Mouse (Mus musculus): Measurements from ENCODE around the gene Babam1. TPM values are rescaled to one million over a fixed set of nuclear protein-coding genes. Genes with fewer than 3 reads are reported as not detected.

The Babam1 gene
- polyA plus RNA-seq, 1 experiment, result 179 TPM

DNA sequence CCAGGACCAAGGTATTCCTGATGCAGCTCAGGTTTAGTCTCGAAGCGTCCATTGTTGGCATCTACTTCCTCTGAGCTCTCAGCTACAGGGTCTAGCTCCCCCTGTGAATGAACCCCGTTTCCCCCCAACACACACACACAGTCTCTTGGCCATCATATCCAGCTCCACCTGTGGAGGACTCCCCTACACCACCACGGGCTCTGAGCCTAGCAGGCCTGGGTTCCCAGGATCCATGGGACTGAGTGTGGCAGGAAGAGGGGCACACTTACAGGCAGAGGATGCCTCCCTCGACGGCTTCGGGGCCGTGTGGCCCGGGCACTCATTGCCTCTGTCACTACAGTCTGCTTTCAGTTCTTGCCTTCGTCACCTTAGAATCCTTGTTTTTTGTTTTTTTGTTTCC, 1.6 kb upstream of the Babam1 start:
- peak in 1 of 2 experiments; percentile 17 for DNase-seq
- Histone ChIP-seq H3K27me3 (ENCODE audit: control insufficient read depth, insufficient read depth, low read length) (no peaks in the 10 kb centered on the region), H3K27ac (ENCODE audit: insufficient read depth, low read length) (no peak overlapping the region), H3K4me1 (ENCODE audit: control insufficient read depth, insufficient read depth, low read length) (0 out of 2 replicates have a peak, but pooled peaks cover 3% of the 10 kb centered on the region), H3K4me3 (replicated peaks; ENCODE audit: insufficient read depth, low read depth, low read length) (no peak overlapping the region)
- WGBS, result 86% methylated on average over 10 of the region's 10 CpGs
- TF ChIP-seq CTCF (IDR thresholded peaks at IDR 0.05; ENCODE audit: borderline replicate concordance, insufficient read depth, low read depth, low read length) (no peak), POLR2A (IDR thresholded peaks at IDR 0.05; ENCODE audit: borderline replicate concordance, insufficient read depth, low read length) (no peak)

DNA sequence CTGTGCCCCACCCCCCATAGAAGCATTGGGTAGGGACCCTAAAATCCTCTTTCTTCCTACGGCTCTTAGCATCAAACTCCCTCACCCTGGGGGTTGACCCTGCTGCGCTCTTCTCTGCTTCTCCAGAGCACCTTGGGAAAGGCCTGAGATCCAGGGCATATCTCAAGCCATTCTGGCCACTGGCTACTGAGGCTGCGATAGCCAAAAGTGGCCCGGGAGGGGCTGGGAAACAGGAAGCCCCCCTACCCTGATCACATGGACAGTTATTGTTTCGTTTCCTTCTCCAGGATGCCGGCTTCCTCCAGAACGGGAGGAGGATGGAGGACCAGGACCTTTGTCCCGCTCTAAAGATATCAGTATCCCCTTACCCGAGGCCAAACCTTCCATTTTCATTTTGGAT, 1.0 kb upstream of the Babam1 start, which contains the start of gene Ushbp1:
Gene Ushbp1 (minus strand): TSS at position 174 of the 400 bp plus-strand sequence.
- TF ChIP-seq POLR2A (IDR thresholded peaks at IDR 0.05; ENCODE audit: borderline replicate concordance, insufficient read depth, low read length) (no peak), CTCF (IDR thresholded peaks at IDR 0.05; ENCODE audit: borderline replicate concordance, insufficient read depth, low read depth, low read length) (no peak)
- Histone ChIP-seq H3K27me3 (ENCODE audit: control insufficient read depth, insufficient read depth, low read length) (no peaks in the 10 kb centered on the region), H3K4me1 (ENCODE audit: control insufficient read depth, insufficient read depth, low read length) (0 out of 2 replicates have a peak, but pooled peaks cover 3% of the 10 kb centered on the region), H3K4me3 (replicated peaks; ENCODE audit: insufficient read depth, low read depth, low read length) (peak within 1 kb of the TSS; percentile 77), H3K27ac (ENCODE audit: insufficient read depth, low read length) (peak within 1 kb of the TSS; percentile 80)
- whole genome bisulfite sequencing, result 90% methylated on average over 9 of the region's 9 CpGs
- DNase-seq, result peak in 1 of 2 experiments; percentile 32

DNA sequence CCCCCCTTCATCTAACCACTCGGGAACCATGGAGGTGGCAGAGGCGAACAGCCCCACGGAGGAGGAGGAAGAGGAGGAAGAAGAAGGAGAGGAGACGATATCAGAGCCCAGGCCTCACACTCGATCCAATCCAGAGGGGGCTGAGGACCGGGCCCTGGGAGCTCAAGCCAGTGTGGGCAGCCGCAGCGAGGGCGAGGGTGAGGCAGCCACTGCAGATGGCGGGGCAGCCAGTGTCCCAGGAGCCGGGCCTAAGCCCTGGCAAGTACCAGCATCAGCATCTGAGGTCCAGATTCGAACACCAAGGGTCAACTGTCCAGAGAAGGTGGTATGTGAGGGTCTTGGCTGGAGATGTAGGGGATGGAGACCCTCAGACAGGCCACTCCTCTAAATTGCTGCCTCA, 1.0 kb downstream of the Babam1 start:
- WGBS, result 84% methylated on average over 12 of the region's 12 CpGs
- peak in 1 of 2 experiments; percentile 35 for DNase-seq
- Histone ChIP-seq H3K4me3 (replicated peaks; ENCODE audit: insufficient read depth, low read depth, low read length) (peak overlapping the region; percentile 77), H3K4me1 (ENCODE audit: control insufficient read depth, insufficient read depth, low read length) (0 out of 2 replicates have a peak, but pooled peaks cover 3% of the 10 kb centered on the region), H3K27me3 (ENCODE audit: control insufficient read depth, insufficient read depth, low read length) (no peaks in the 10 kb centered on the region), H3K27ac (ENCODE audit: insufficient read depth, low read length) (no peak overlapping the region)
- TF ChIP-seq CTCF (IDR thresholded peaks at IDR 0.05; ENCODE audit: borderline replicate concordance, insufficient read depth, low read depth, low read length) (no peak), POLR2A (IDR thresholded peaks at IDR 0.05; ENCODE audit: borderline replicate concordance, insufficient read depth, low read length) (no peak)

DNA sequence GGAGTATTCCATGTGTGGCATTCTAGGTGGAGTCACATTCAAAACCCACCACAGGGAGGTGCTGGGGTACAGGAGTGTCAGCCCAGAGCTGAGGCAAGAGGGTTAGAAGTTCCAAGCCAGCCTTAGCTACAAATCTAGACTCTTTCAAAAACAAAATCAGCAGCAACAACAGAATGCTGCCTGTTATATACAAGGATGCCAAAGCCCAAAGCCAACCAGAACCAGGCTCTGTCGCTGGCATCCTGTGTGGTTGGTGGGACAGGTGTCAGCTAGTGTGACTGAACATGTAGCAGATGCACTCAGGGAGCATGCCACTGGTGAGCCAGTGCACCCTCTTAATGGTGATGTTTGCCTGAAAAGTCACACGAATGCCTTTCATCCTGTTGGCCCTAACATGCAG, 4.2 kb downstream of the Babam1 start:
- Histone ChIP-seq H3K4me1 (ENCODE audit: control insufficient read depth, insufficient read depth, low read length) (0 out of 2 replicates have a peak, but pooled peaks cover 3% of the 10 kb centered on the region), H3K27ac (ENCODE audit: insufficient read depth, low read length) (no peak overlapping the region), H3K4me3 (replicated peaks; ENCODE audit: insufficient read depth, low read depth, low read length) (no peak overlapping the region), H3K27me3 (ENCODE audit: control insufficient read depth, insufficient read depth, low read length) (no peaks in the 10 kb centered on the region)
- no peak for TF ChIP-seq CTCF (IDR thresholded peaks at IDR 0.05; ENCODE audit: borderline replicate concordance, insufficient read depth, low read depth, low read length)
- TF ChIP-seq POLR2A (IDR thresholded peaks at IDR 0.05; ENCODE audit: borderline replicate concordance, insufficient read depth, low read length), result no peak
- 89% methylated on average over 2 of the region's 2 CpGs for WGBS
- DNase-seq, result no peak

DNA sequence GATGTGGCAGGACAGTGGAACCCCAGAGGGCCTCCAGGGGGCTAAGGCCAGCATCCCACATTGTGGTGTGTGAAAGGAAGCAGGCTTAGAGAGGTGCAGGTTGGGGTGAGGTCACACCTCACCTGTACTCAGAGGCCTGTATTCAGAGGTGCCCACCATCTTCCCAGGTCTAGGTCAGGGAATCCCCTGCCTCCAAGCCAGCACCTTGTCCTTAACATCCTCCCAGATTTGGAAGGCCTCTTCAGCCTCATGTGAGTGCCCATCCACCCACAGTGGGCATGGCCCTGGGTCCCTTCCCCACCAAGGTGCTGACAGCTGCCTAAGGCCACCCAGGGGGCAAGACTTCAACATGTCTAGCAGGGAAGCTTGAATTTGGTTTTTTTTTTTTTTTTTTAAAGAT, 4.8 kb downstream of the Babam1 start:
- Histone ChIP-seq H3K4me3 (replicated peaks; ENCODE audit: insufficient read depth, low read depth, low read length) (no peak overlapping the region), H3K4me1 (ENCODE audit: control insufficient read depth, insufficient read depth, low read length) (0 out of 2 replicates have a peak, but pooled peaks cover 5% of the 10 kb centered on the region), H3K27ac (ENCODE audit: insufficient read depth, low read length) (no peak overlapping the region), H3K27me3 (ENCODE audit: control insufficient read depth, insufficient read depth, low read length) (no peaks in the 10 kb centered on the region)
- no peak for TF ChIP-seq POLR2A (IDR thresholded peaks at IDR 0.05; ENCODE audit: borderline replicate concordance, insufficient read depth, low read length)
- no peak for TF ChIP-seq CTCF (IDR thresholded peaks at IDR 0.05; ENCODE audit: borderline replicate concordance, insufficient read depth, low read depth, low read length)
- DNase-seq, result no peak

DNA sequence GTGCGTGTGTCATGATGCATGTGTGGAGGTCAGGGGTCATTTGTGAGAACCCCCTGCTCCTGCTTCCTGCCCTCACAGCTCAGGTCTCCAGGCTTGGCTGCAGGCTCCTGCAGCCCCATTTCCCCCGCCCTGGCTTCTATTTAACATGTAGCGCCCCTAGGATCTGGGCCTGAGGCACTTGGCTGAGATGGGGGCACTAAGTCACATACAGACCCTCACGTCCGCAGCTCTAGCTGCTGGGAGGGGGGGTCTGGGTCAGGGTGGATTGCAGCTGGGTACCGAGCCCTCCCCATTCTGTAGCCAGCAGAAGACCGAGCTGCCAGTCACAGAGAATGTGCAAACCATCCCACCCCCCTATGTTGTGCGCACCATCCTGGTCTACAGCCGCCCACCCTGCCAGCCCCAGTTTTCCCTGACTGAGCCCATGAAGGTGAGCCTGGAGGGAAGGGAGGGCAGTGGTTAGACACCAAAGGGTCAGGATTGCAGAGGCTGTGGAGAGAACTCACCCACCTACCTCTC, 5.8 kb downstream of the Babam1 start:
- Histone ChIP-seq H3K4me3 (replicated peaks; ENCODE audit: insufficient read depth, low read depth, low read length) (no peak overlapping the region), H3K27me3 (ENCODE audit: control insufficient read depth, insufficient read depth, low read length) (no peaks in the 10 kb centered on the region), H3K4me1 (ENCODE audit: control insufficient read depth, insufficient read depth, low read length) (0 out of 2 replicates have a peak, but pooled peaks cover 5% of the 10 kb centered on the region), H3K27ac (ENCODE audit: insufficient read depth, low read length) (no peak overlapping the region)
- WGBS, result 84% methylated on average over 9 of the region's 9 CpGs
- DNase-seq, result no peak
- no peak for TF ChIP-seq POLR2A (IDR thresholded peaks at IDR 0.05; ENCODE audit: borderline replicate concordance, insufficient read depth, low read length)
- no peak for TF ChIP-seq CTCF (IDR thresholded peaks at IDR 0.05; ENCODE audit: borderline replicate concordance, insufficient read depth, low read depth, low read length)

DNA sequence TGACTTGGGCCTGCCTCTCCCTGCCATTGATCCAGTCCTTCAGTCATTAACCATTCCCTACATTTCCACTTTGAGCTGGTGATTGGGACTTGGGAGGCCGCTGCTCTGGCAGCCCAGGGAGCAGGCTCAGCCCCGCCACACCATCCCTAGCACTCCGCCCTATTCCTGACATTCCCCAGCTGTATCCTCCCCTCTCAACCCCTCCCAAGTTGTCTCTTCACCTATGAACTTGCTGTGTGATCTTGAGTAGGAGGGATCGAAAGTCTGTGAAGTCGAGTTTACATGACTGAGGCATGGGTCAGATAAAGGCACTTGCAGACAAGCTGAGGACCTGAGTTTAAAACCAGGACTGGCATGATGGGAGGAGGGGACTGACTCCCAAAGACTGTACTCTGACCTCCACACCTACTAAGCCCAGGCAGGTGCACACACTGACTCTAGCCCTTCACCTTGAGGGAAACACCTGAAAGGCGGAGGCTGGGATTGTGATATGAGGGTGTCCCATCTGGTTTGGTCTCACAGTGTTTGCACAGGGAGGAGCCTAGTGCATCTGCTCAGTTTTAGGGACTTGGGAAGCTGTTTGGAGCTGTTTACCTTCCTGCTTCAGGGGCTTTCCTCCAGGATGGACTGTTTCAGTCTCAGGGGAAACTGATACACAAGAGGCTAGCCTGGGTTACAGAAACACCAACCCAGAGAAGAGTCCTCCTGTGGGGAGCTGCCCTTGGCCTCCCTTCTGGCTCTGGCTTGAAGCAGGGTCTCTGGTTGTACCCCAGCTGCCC, 6.6 kb downstream of the Babam1 start:
- no peak for TF ChIP-seq CTCF (IDR thresholded peaks at IDR 0.05; ENCODE audit: borderline replicate concordance, insufficient read depth, low read depth, low read length)
- TF ChIP-seq POLR2A (IDR thresholded peaks at IDR 0.05; ENCODE audit: borderline replicate concordance, insufficient read depth, low read length), result no peak
- WGBS, result 91% methylated on average over 6 of the region's 6 CpGs
- H3K4me1 ChIP-seq (ENCODE audit: control insufficient read depth, insufficient read depth, low read length), result 0 out of 2 replicates have a peak, but pooled peaks cover 3% of the 10 kb centered on the region
- H3K27ac ChIP-seq (ENCODE audit: insufficient read depth, low read length), result no peak overlapping the region
- no peak for DNase-seq
- H3K27me3 ChIP-seq (ENCODE audit: control insufficient read depth, insufficient read depth, low read length), result no peaks in the 10 kb centered on the region
- no peak overlapping the region for H3K4me3 ChIP-seq (replicated peaks; ENCODE audit: insufficient read depth, low read depth, low read length)

DNA sequence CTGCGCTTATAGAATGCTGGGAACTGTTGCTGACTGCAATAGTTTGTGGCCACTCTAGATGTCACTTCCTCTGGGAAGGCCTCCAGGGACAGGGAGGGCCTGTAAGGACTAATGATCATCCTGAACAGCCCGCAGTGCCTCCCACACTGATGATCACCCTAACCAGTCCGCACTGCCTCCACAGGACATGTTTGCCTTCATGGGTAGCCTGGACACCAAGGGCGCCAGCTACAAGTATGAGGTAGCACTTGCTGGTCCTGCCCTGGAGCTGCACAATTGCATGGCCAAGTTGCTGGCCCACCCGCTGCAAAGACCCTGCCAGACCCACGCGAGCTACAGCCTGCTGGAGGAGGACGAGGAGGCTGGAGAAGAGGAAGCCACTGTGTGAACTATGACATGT, 7.3 kb downstream of the Babam1 start:
- 83% methylated on average over 8 of the region's 8 CpGs for WGBS
- Histone ChIP-seq H3K27me3 (ENCODE audit: control insufficient read depth, insufficient read depth, low read length) (no peaks in the 10 kb centered on the region), H3K27ac (ENCODE audit: insufficient read depth, low read length) (no peak overlapping the region), H3K4me1 (ENCODE audit: control insufficient read depth, insufficient read depth, low read length) (0 out of 2 replicates have a peak, but pooled peaks cover 3% of the 10 kb centered on the region), H3K4me3 (replicated peaks; ENCODE audit: insufficient read depth, low read depth, low read length) (no peak overlapping the region)
- no peak for TF ChIP-seq CTCF (IDR thresholded peaks at IDR 0.05; ENCODE audit: borderline replicate concordance, insufficient read depth, low read depth, low read length)
- no peak for TF ChIP-seq POLR2A (IDR thresholded peaks at IDR 0.05; ENCODE audit: borderline replicate concordance, insufficient read depth, low read length)
- DNase-seq, result no peak

Measured in cerebellum, adult 2 months (tissue).